Mouse (Mus musculus): ENCODE results near the gene Bahcc1. TPM values are rescaled to one million over a fixed set of nuclear protein-coding genes. Genes with fewer than 3 reads are reported as not detected.

Bahcc1 gene
- polyA plus RNA-seq, 1 experiment from 2014 or later, result 17.0 TPM

- 2% methylated on average over 45 of the region's 45 CpGs for WGBS
- H3K27ac ChIP-seq (ENCODE audit: low read depth, low read length), result peak overlapping the region; percentile 90
- peak; percentile 91 for ATAC-seq (ENCODE audit: low read depth)
- no peaks in the 10 kb centered on the region for H3K36me3 ChIP-seq (ENCODE audit: control insufficient read depth, insufficient read depth, low read length)
- peaks cover 36% of the 10 kb centered on the region for H3K4me1 ChIP-seq (ENCODE audit: control insufficient read depth, insufficient read depth, low read length)
- H3K9me3 ChIP-seq (ENCODE audit: control insufficient read depth, low read length), result no peaks in the 10 kb centered on the region
- no peaks in the 10 kb centered on the region for H3K27me3 ChIP-seq (ENCODE audit: control insufficient read depth, insufficient read depth, low read length)
- H3K4me3 ChIP-seq (ENCODE audit: low read depth, low read length), result peak overlapping the region; percentile 32
- H3K4me2 ChIP-seq (ENCODE audit: low read depth, low read length), result peak overlapping the region; percentile 75
- peak overlapping the region; percentile 68 for H3K9ac ChIP-seq (replicated peaks; ENCODE audit: low read depth, low read length)
These were observed 78.1 kb downstream of the Bahcc1 start for GRCm38 (mm10) chr11:120310813-120311312.

GRCm38 (mm10) chr11:120311561-120311960 lies 78.8 kb downstream of the Bahcc1 start:
- peak overlapping the region; percentile 32 for H3K4me3 ChIP-seq (ENCODE audit: low read depth, low read length)
- 37% methylated on average over 10 of the region's 10 CpGs for WGBS

GRCm38 (mm10) chr11:120312069-120312468 lies 79.3 kb downstream of the Bahcc1 start:
- Histone ChIP-seq H3K9ac (replicated peaks; ENCODE audit: low read depth, low read length) (0 out of 2 replicates have a peak overlapping the region, but pooled peaks have one; percentile 68), H3K4me1 (ENCODE audit: control insufficient read depth, insufficient read depth, low read length) (peaks cover 30% of the 10 kb centered on the region), H3K27ac (ENCODE audit: low read depth, low read length) (no peak overlapping the region), H3K9me3 (ENCODE audit: control insufficient read depth, low read length) (no peaks in the 10 kb centered on the region), H3K4me2 (ENCODE audit: low read depth, low read length) (no peak overlapping the region), H3K4me3 (ENCODE audit: low read depth, low read length) (no peak overlapping the region), H3K27me3 (ENCODE audit: control insufficient read depth, insufficient read depth, low read length) (no peaks in the 10 kb centered on the region), H3K36me3 (ENCODE audit: control insufficient read depth, insufficient read depth, low read length) (no peaks in the 10 kb centered on the region)
- WGBS, result 73% methylated on average over 6 of the region's 6 CpGs
- ATAC-seq (ENCODE audit: low read depth), result no peak

More at GRCm38 (mm10) chr11:120311561-120311960, 78.8 kb downstream of the Bahcc1 start:
- Histone ChIP-seq H3K9me3 (ENCODE audit: control insufficient read depth, low read length) (no peaks in the 10 kb centered on the region), H3K4me2 (ENCODE audit: low read depth, low read length) (peak overlapping the region; percentile 75), H3K9ac (replicated peaks; ENCODE audit: low read depth, low read length) (peak overlapping the region; percentile 68), H3K36me3 (ENCODE audit: control insufficient read depth, insufficient read depth, low read length) (no peaks in the 10 kb centered on the region), H3K27me3 (ENCODE audit: control insufficient read depth, insufficient read depth, low read length) (no peaks in the 10 kb centered on the region), H3K27ac (ENCODE audit: low read depth, low read length) (peak overlapping the region; percentile 90), H3K4me1 (ENCODE audit: control insufficient read depth, insufficient read depth, low read length) (peaks cover 29% of the 10 kb centered on the region)
- ATAC-seq (ENCODE audit: low read depth), result no peak

- peaks cover 31% of the 10 kb centered on the region for H3K4me1 ChIP-seq (ENCODE audit: control insufficient read depth, insufficient read depth, low read length)
- H3K4me2 ChIP-seq (ENCODE audit: low read depth, low read length), result no peak overlapping the region
- H3K9ac ChIP-seq (replicated peaks; ENCODE audit: low read depth, low read length), result no peak overlapping the region
- 53% methylated on average over 6 of the region's 6 CpGs for WGBS
- H3K27me3 ChIP-seq (ENCODE audit: control insufficient read depth, insufficient read depth, low read length), result no peaks in the 10 kb centered on the region
- 0 out of 2 replicates have a peak overlapping the region, but pooled peaks have one; percentile 16 for H3K27ac ChIP-seq (ENCODE audit: low read depth, low read length)
- H3K9me3 ChIP-seq (ENCODE audit: control insufficient read depth, low read length), result no peaks in the 10 kb centered on the region
- H3K36me3 ChIP-seq (ENCODE audit: control insufficient read depth, insufficient read depth, low read length), result no peaks in the 10 kb centered on the region
- no peak overlapping the region for H3K4me3 ChIP-seq (ENCODE audit: low read depth, low read length)
- no peak for ATAC-seq (ENCODE audit: low read depth)
These were observed 81.3 kb downstream of the Bahcc1 start for GRCm38 (mm10) chr11:120313906-120314685.

GRCm38 (mm10) chr11:120314721-120315415 lies 82.1 kb downstream of the Bahcc1 start:
- H3K36me3 ChIP-seq (ENCODE audit: control insufficient read depth, insufficient read depth, low read length), result no peaks in the 10 kb centered on the region
- peak overlapping the region; percentile 89 for H3K4me2 ChIP-seq (ENCODE audit: low read depth, low read length)
- peak overlapping the region; percentile 37 for H3K4me3 ChIP-seq (ENCODE audit: low read depth, low read length)
- H3K9ac ChIP-seq (replicated peaks; ENCODE audit: low read depth, low read length), result peak overlapping the region; percentile 46
- no peak for ATAC-seq (ENCODE audit: low read depth)
- peaks cover 31% of the 10 kb centered on the region for H3K4me1 ChIP-seq (ENCODE audit: control insufficient read depth, insufficient read depth, low read length)
- H3K27me3 ChIP-seq (ENCODE audit: control insufficient read depth, insufficient read depth, low read length), result no peaks in the 10 kb centered on the region
- WGBS, result 40% methylated on average over 16 of the region's 16 CpGs
- H3K9me3 ChIP-seq (ENCODE audit: control insufficient read depth, low read length), result no peaks in the 10 kb centered on the region
- peak overlapping the region; percentile 91 for H3K27ac ChIP-seq (ENCODE audit: low read depth, low read length)

GRCm38 (mm10) chr11:120315416-120315761 lies 82.6 kb downstream of the Bahcc1 start:
- WGBS, result 18% methylated on average over 4 of the region's 4 CpGs
- Histone ChIP-seq H3K9ac (replicated peaks; ENCODE audit: low read depth, low read length) (peak overlapping the region; percentile 46), H3K27ac (ENCODE audit: low read depth, low read length) (peak overlapping the region; percentile 91), H3K4me3 (ENCODE audit: low read depth, low read length) (peak overlapping the region; percentile 37), H3K4me2 (ENCODE audit: low read depth, low read length) (peak overlapping the region; percentile 89), H3K27me3 (ENCODE audit: control insufficient read depth, insufficient read depth, low read length) (no peaks in the 10 kb centered on the region), H3K4me1 (ENCODE audit: control insufficient read depth, insufficient read depth, low read length) (peaks cover 31% of the 10 kb centered on the region), H3K36me3 (ENCODE audit: control insufficient read depth, insufficient read depth, low read length) (no peaks in the 10 kb centered on the region), H3K9me3 (ENCODE audit: control insufficient read depth, low read length) (no peaks in the 10 kb centered on the region)
- peak; percentile 26; the same call in 1 of the 2 replicates for ATAC-seq (ENCODE audit: low read depth)

GRCm38 (mm10) chr11:120315832-120316689 lies 83.3 kb downstream of the Bahcc1 start:
- WGBS, result 2% methylated on average over 37 of the region's 37 CpGs
- H3K9ac ChIP-seq (replicated peaks; ENCODE audit: low read depth, low read length), result peak overlapping the region; percentile 63

GRCm38 (mm10) chr11:120316690-120317254 lies 84.0 kb downstream of the Bahcc1 start:
- 0 out of 2 replicates have a peak, but pooled peaks have one; percentile 7 for ATAC-seq (ENCODE audit: low read depth)
- peaks cover 23% of the 10 kb centered on the region for H3K4me1 ChIP-seq (ENCODE audit: control insufficient read depth, insufficient read depth, low read length)
- WGBS, result 18% methylated on average over 13 of the region's 13 CpGs

More at GRCm38 (mm10) chr11:120315832-120316689, 83.3 kb downstream of the Bahcc1 start:
- Histone ChIP-seq H3K4me3 (ENCODE audit: low read depth, low read length) (peak overlapping the region; percentile 37), H3K4me2 (ENCODE audit: low read depth, low read length) (peak overlapping the region; percentile 89), H3K27me3 (ENCODE audit: control insufficient read depth, insufficient read depth, low read length) (no peaks in the 10 kb centered on the region), H3K27ac (ENCODE audit: low read depth, low read length) (peak overlapping the region; percentile 91), H3K9me3 (ENCODE audit: control insufficient read depth, low read length) (no peaks in the 10 kb centered on the region), H3K36me3 (ENCODE audit: control insufficient read depth, insufficient read depth, low read length) (no peaks in the 10 kb centered on the region), H3K4me1 (ENCODE audit: control insufficient read depth, insufficient read depth, low read length) (peaks cover 28% of the 10 kb centered on the region)
- ATAC-seq (ENCODE audit: low read depth), result peak; percentile 97

More at GRCm38 (mm10) chr11:120316690-120317254, 84.0 kb downstream of the Bahcc1 start:
- Histone ChIP-seq H3K4me2 (ENCODE audit: low read depth, low read length) (peak overlapping the region; percentile 89), H3K27me3 (ENCODE audit: control insufficient read depth, insufficient read depth, low read length) (no peaks in the 10 kb centered on the region), H3K27ac (ENCODE audit: low read depth, low read length) (peak overlapping the region; percentile 91), H3K36me3 (ENCODE audit: control insufficient read depth, insufficient read depth, low read length) (no peaks in the 10 kb centered on the region), H3K9me3 (ENCODE audit: control insufficient read depth, low read length) (no peaks in the 10 kb centered on the region), H3K4me3 (ENCODE audit: low read depth, low read length) (peak overlapping the region; percentile 37), H3K9ac (replicated peaks; ENCODE audit: low read depth, low read length) (peak overlapping the region; percentile 63)
